Mouse (Mus musculus) spleen, adult 2 months (tissue): ENCODE data around the gene Gm20388. TPM values are rescaled to one million over a fixed set of nuclear protein-coding genes. Genes with fewer than 3 reads are reported as not detected.

Source experiments
- DNase-seq, 2 experiments: peaks; one replicate each; pipeline versions ENCODE4 v3.0.0 to v3.0.0-alpha.2; 2012 to 2021; ENCODE audit warnings: low spot score in 2 of 2, low read depth in 1 of 2
- H3K27ac ChIP-seq: fragments of 200-500 bp; 2 replicates; pipeline ENCODE4 v1.5.1; 2012; ENCODE audit warnings: low read length, inconsistent platforms; ENCODE audit not compliant: insufficient read depth
- H3K27me3 ChIP-seq: fragments of 200-500 bp; 2 replicates; pipeline ENCODE4 v1.6.1; 2012; ENCODE audit warnings: mild to moderate bottlenecking, moderate library complexity, low read length, inconsistent platforms; ENCODE audit not compliant: control insufficient read depth, insufficient read depth
- H3K36me3 ChIP-seq: fragments of 200-500 bp; 2 replicates; pipeline ENCODE4 v1.6.1; 2012; ENCODE audit warnings: mild to moderate bottlenecking, low read length, inconsistent platforms; ENCODE audit not compliant: control insufficient read depth, insufficient read depth
- H3K4me1 ChIP-seq: fragments of 200-500 bp; 2 replicates; pipeline ENCODE4 v1.6.1; 2011; ENCODE audit warnings: inconsistent platforms; ENCODE audit not compliant: control insufficient read depth, insufficient read depth, insufficient read length
- H3K4me3 ChIP-seq: fragments of 200-500 bp; 2 replicates; pipeline ENCODE4 v1.5.1; 2011; ENCODE audit warnings: mild to moderate bottlenecking, inconsistent platforms; ENCODE audit not compliant: insufficient read depth, insufficient read length; ENCODE audit errors: extremely low read depth
- CTCF ChIP-seq: fragments of 200-500 bp; IDR thresholded peaks from 2 replicates; pipeline ENCODE4 v1.5.1; 2011; ENCODE audit warnings: mild to moderate bottlenecking, inconsistent platforms; ENCODE audit not compliant: insufficient read depth, insufficient read length, insufficient replicate concordance; ENCODE audit errors: extremely low read depth
- POLR2A ChIP-seq: fragments of 200-500 bp; IDR thresholded peaks from 2 replicates; pipeline ENCODE4 v1.6.1; 2011; ENCODE audit warnings: low read depth, low read length, inconsistent platforms
- WGBS: fragments of 180-500 bp; shearing (Covaris S2); methylation state at CpG from one replicate; pipeline ENCODE4 v1.1.7; 2018; 5-methylcytosine and 5-hydroxymethylcytosine counted together
- polyA plus RNA-seq: library from polyadenylated mRNA; depleted of rRNA; stranded (reverse); fragments of >200 nt; gene quantifications from 2 replicates; pipeline ENCODE4 v1.2.3, GENCODE M21; 2012

Gm20388 gene
- polyA plus RNA-seq, 1 experiment, result 26.1 TPM

DNA sequence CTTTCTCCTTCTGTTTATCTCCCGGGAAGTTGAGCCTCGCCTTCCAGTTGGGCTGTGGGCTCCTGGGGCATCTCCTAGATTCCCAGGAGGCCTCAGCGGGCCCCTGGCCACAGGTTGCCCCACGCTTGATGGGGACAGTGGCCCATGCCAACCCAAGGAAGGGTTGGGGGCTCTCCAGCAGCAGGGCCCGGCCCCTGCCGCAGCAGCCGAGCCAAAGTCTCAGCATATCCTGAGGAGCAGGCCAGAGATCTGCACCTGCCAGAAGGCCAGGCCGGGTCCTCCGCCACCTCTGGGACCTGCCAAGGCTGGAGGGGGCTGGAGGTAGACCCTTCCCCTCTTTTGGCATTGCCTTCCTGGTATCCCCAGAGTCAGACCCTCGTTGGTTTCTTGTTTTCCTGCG lies 1820.4 kb downstream of the Gm20388 start:
- no peak overlapping the region for H3K4me3 ChIP-seq
- peaks cover 13% of the 10 kb centered on the region for H3K27me3 ChIP-seq
- TF ChIP-seq POLR2A (no peak), CTCF (no peak)
- 11% methylated on average over 11 of the region's 11 CpGs for WGBS
- H3K36me3 ChIP-seq, result no peaks in the 10 kb centered on the region
- no peaks in the 10 kb centered on the region for H3K4me1 ChIP-seq
- DNase-seq, result no peak
- no peak overlapping the region for H3K27ac ChIP-seq

DNA sequence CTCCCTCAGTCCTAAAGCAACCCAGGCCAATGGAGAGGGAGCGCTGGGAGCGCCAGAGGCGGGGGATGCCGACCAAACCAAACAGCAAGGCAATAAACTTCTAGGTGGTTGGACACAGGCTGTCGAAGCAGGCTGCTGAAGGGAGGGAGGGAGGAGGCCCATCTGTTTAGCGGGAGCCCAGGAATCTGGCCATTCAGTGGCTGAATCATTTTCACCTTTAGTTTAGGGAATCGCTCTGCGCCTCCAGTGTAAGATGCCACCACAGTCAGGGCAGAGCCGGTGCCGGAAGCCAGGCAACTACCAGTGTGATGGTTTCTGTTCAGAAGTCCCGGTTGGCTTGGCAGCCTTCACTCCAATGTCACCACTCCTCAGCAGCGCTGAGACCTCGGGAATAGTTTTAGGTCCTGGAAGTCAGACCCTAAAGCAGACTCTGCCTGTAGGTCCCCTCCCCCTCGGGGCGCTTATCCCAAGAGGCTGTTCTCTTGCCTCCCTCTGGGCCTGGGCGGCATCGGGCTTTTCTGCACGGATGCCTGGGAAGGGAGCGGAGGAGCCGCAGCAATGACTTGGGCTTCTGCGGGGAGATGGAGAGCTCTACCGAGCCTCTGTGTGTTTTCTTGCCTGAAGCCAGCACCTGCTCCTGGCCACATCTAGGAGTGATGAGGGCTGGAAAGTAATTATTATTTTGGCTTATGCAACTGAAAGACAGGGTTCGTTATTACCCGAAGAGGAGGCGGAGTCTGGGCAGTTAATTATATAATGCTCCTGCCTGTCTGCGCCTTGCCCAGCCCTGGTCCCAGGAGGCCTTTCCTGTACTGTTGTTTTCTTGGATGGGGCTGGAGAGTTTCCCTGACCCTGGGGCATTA lies 1821.1 kb downstream of the Gm20388 start:
- peaks cover 13% of the 10 kb centered on the region for H3K27me3 ChIP-seq
- no peak overlapping the region for H3K27ac ChIP-seq
- no peaks in the 10 kb centered on the region for H3K4me1 ChIP-seq
- no peak overlapping the region for H3K4me3 ChIP-seq
- 13% methylated on average over 26 of the region's 26 CpGs for WGBS
- TF ChIP-seq POLR2A (no peak), CTCF (no peak)
- no peak for DNase-seq
- H3K36me3 ChIP-seq, result no peaks in the 10 kb centered on the region

DNA sequence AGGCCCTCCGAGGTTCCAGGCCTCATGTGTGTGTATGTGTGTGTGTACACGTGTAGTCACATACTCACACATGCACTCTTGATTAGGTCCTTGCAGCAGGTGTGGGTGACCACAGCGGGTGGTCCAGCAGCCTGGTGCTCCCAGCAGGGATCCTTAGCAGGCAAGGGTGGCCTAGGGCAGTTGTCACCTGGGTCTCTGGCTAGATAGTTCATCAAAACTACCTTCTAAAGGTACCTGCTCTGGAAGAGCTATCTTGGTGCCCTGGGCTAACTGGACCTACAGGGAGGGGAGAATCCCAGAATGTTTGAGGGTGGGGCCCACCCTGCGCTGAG lies 1821.7 kb downstream of the Gm20388 start:
- H3K27me3 ChIP-seq, result peaks cover 13% of the 10 kb centered on the region
- no peak overlapping the region for H3K27ac ChIP-seq
- no peak overlapping the region for H3K4me3 ChIP-seq
- no peak for DNase-seq
- WGBS, result 66% methylated on average over 4 of the region's 4 CpGs
- no peaks in the 10 kb centered on the region for H3K36me3 ChIP-seq
- no peaks in the 10 kb centered on the region for H3K4me1 ChIP-seq
- TF ChIP-seq CTCF, result no peak
- TF ChIP-seq POLR2A, result no peak

DNA sequence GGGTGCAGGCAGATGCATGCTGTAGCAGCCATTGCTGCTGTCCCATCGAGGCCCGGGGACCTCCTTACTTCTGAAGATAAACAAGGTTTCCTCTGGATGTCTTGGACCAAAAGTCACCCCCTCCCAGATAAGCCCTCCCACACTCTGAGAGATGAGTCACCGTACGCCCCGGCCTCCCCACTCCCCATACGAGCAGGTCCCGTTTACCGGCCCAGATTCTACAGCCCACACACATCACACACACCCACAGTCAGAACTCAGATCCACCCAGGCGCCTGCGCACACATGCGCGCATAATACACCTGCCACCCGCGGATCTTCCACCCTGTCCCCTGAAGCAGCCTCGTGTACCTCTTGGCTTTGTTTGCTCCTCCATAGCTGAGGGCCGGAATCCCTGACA lies 1823.6 kb downstream of the Gm20388 start:
- WGBS, result 89% methylated on average over 16 of the region's 16 CpGs
- TF ChIP-seq CTCF (no peak), POLR2A (no peak)
- DNase-seq, result no peak
- H3K4me1 ChIP-seq, result no peaks in the 10 kb centered on the region
- H3K27me3 ChIP-seq, result peaks cover 13% of the 10 kb centered on the region
- no peak overlapping the region for H3K27ac ChIP-seq
- H3K4me3 ChIP-seq, result no peak overlapping the region
- H3K36me3 ChIP-seq, result no peaks in the 10 kb centered on the region

DNA sequence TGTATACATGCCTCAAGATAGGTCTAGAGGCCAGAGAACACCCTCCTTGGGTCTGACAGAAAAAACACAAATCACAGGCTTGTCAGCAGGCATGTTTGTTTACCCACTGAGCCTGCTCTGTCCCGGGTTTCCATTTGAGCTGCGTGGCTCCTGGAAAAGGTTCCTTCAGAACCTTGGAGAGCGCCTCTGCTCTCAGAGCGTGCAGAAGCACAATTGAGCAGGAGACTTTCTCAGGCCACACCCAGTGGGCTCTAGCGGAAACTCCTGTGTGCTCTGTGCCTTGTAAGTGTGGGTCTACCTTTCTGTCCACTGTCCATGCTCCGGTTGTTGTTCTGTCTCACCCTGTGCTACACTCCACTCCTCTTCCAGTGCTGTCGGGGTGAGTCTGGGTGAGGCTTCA lies 1825.6 kb downstream of the Gm20388 start:
- WGBS, result 14% methylated on average over 7 of the region's 7 CpGs
- DNase-seq, result no peak
- TF ChIP-seq POLR2A, result no peak
- TF ChIP-seq CTCF, result no peak
- H3K27me3 ChIP-seq, result peaks cover 4% of the 10 kb centered on the region
- no peak overlapping the region for H3K4me3 ChIP-seq
- H3K27ac ChIP-seq, result no peak overlapping the region
- no peaks in the 10 kb centered on the region for H3K36me3 ChIP-seq
- no peaks in the 10 kb centered on the region for H3K4me1 ChIP-seq

DNA sequence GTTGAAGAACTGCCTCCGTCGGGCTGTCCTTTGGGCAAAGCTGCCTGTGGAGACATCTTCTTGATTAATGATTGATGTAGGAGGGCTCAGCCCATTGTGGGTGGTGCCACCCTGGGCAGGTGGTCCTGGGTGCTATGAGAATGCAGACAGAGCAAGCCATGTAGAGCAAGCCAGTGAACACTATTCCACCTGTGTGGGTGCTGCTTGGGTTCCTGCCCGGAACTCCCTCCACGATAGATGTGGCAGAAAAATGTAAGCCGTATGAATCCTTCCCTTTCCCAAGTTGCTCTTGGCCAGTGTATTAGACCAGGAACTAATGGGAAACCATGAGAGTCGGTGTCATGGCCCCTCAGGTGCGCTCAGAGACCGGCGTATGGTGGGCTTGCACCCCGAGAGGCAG lies 1830.1 kb downstream of the Gm20388 start:
- Histone ChIP-seq H3K27ac (no peak overlapping the region), H3K36me3 (no peaks in the 10 kb centered on the region), H3K27me3 (no peaks in the 10 kb centered on the region), H3K4me1 (no peaks in the 10 kb centered on the region), H3K4me3 (no peak overlapping the region)
- 85% methylated on average over 10 of the region's 10 CpGs for WGBS
- TF ChIP-seq CTCF (no peak), POLR2A (no peak)
- no peak for DNase-seq

DNA sequence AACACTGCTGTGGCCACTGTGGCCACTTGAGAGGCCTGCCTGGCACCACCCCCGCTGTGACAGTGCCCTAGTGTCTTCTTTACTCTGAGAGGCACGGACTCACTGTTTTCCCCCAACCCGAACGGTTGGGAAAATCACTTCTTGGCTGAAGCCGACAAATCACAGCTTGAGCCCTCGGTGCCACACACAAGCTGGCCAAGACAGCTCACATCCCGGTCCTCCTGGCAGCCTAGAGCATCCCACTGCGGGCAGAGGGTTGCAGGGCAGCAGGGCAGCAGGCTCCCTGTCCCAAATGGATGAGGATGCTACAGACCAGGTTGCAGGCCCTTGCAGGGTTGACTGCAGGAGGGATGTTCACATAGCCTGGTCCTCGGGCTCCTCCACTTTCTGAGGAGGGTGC lies 1838.9 kb downstream of the Gm20388 start:
- Histone ChIP-seq H3K4me1 (no peaks in the 10 kb centered on the region), H3K27me3 (no peaks in the 10 kb centered on the region), H3K36me3 (no peaks in the 10 kb centered on the region), H3K27ac (no peak overlapping the region), H3K4me3 (no peak overlapping the region)
- TF ChIP-seq POLR2A, result no peak
- TF ChIP-seq CTCF, result no peak
- DNase-seq, result no peak
- WGBS, result 83% methylated on average over 9 of the region's 9 CpGs
